Mouse (Mus musculus) liver (tissue): ENCODE data around the gene Dnajb12.
"Not testable (repeated sequence)": the region's sequence is repeated elsewhere in the genome, so short reads cannot be mapped to it uniquely, and the experiment has no call there.

ENCODE experiments used
- DNase-seq: peaks from one replicate; pipeline ENCODE4 v3.0.0-alpha.2; 2020; ENCODE audit warnings: mixed read lengths

The Dnajb12 gene

DNA sequence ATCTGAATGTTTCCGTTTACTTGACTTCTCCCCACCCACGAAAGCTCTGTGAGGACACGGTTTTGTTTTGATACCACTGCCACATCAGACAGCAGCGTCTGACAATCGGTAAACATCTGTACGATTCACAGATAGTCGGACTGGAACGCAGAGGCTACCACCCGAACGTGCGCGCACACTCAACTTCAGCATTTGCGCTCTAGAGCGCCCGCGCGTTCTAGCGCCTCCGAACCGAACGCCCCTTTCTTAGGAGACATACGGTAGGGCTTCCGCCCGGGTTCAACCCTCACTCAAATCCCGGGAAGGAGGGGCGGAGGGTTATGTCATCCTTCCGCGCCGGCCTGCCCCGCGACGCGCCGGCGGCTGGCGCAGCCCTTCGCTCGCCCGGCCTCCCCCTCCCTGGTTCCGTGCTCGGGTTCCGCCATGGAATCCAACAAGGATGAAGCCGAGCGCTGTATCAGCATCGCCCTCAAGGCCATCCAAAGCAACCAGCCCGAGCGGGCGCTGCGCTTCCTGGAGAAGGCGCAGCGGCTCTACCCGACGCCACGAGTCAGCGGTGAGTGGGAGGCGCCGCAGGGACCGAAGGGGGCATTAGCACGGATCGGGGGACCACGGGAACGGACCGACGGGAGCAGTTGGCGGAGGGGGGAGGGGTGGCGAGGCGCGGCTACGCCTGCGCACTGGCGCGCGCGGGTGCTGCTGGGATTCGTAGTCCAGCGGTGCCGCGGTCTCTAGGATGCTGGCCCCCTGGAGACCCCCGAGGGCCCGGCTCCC lies at the start of gene Dnajb12:
TSS of gene Dnajb12 (plus strand) at position 302 of the 774 bp plus-strand sequence.
- peak; percentile 94 for DNase-seq

DNA sequence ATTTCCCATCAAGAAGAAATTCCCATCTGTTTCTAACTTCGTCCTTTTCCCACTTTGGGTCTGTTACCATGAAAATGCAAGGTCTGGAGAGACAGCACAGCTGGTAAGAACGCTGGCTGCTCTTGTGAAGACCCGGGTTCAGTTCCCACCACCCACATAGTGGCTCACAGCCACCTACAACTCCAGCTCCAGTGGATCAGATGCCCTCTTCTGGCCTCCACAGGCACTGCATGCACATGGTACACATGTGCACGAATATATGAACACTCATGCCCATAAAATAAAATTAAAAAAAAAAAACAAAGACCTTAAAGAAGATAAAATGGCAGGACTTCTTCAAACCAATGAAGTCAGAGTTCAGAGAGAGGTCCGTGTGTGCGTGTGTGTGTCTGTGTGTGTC lies 49.5 kb upstream of the Dnajb12 start:
- DNase-seq: no peak

DNA sequence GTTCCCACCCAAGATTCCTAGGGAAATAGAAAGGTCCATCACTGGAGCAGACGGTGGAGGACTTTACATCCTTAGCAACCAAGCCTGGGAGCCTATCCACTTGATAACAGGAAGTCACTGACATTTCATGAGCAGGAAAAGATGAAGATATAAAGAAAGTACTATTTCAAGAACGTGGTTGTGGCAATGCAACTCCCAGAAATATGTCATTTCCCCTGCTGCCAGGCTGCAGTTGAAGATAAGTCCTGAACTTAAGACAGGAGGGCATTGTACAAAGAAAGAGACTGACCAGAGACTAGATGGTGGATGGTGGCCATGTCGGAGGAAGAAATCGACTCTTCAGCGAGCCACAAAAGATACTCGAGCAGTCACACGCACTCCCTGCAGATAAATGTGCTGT lies 47.4 kb upstream of the Dnajb12 start:
- no peak for DNase-seq

DNA sequence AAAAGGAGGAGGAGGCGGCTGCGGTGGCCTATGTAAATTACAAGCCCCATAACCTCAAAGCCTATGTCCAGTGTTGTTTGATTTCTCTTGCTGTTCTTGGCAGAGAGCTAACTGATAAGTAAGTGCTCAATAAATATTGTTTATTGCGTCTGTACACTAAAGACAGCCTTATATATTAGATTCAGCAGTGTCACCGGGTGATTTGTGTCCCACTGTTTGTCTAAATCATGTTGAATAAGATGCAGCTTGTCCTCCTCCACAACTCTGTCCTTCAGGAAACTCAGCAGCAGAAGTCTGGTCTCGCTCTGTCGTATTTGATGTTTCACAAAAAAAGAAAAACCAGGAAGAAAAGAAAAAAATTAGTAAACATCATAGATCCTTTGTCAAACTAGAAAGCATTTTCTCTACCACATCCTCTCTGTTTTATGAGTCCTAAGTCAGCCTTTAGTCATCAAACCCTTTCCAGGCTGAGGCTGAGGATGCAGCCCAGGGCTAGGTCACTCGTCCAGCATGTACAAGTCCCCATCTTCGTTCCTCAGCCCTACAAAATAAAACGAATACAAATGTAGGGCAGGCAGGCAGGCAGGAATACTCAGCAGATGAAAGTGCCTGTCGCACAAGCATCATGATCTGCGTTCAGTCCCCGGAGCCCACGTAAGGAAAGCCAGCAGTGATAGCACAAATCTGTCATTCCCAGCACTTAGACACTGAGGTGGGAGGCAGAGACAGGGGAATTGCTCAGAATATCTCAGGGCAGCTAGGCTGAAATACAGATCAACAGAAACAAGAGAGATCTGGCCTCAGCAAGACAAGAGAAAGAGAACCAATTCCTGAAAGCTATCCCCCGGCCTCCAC lies 43.8 kb upstream of the Dnajb12 start:
- DNase-seq: no peak

DNA sequence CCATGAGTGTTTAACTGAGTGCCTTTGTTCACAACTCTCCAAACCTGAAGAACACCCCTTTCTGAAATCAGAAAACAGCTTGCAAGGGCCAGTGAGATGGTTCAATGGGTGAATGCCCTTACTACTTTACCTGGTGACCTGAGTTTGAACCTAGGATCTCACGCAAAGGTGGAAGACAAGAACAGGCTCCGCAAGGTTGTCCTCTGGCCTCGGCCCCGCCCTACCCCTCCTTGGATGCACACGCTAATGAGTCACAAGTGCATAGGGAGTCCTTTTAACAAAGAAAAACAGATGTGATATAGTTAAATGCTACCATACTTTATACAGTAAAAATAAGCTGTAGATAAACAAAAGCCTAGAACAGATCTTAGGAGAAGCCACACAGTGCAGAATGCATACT lies 41.9 kb upstream of the Dnajb12 start:
- no peak for DNase-seq

DNA sequence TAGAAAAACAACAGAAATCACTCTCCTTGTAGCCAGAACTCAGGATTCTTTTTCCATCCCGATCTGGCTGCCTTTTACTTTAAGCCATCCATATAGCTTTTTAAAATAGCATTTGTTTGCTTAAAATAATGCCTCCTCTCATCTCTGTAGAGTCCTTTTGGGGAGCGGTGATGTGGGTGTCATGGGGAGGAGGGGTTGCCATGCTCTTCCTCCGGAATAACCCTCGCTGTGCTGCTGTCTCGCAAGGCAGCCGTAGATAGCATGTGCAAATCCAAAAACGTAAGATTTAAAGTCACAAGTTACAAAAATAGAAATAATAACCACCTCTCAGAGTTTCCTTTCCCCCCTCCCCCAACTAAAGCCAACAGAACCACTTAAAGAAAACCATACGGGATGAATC lies 37.9 kb upstream of the Dnajb12 start:
- DNase-seq: no peak

DNA sequence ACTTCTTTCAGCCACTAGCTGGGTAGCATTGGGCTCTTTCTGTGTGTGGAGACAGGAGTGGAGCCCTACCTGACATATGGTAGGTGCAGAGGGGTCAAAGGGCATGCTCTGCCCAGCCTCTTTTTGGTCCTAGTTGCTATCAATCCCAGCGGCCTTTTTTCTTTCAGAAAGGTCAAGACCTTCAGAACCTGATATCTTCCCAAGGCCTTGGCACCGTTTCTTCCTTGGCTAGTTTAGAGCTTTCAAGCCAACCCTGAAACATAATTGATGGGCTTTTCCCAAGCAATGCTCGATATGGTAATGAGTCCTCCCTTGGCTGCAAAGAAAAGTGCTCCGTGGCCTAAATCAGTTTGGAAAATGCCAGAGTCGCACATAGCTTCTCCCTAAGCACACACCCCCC lies 36.2 kb upstream of the Dnajb12 start:
- no peak for DNase-seq

DNA sequence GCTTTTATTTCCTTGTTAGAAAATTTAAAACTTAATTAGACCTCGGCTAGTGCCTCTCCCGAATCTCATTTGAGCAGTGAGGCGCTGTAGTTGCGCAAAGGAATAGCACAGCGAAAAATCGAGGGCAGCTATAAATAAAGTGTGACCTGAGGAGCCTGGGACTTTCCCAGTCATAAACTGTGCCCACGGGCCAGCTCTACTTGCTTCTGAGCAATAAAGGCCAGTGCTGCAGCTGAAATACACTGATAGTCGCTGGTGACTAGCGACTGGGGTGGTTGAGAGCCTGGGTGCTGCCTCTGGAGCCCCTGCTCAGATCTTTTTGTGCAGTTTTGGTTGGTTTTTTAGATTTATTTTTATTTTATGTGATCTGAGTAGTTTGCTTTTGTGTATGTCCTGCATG lies 34.7 kb upstream of the Dnajb12 start:
- no peak for DNase-seq

DNA sequence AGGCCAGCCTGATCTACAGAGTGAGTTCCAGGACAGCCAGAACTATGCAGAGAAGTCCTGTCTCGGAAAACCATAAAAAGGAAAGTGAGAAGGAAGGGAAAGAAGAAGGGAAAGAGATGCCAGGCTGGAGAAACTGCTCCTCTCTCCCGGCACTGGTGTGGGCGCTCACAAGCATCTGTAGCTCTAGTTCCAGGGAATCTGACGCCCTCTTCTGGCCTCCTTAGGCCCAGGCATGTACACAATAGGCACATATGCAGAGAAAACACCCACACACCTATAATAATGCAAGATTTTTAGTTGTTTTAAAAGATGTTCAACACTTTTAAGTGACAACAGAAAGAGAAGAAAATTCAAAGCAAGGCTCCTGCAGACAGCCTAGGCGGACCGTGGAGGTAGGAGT lies 32.9 kb upstream of the Dnajb12 start:
- DNase-seq: peak; percentile 15

DNA sequence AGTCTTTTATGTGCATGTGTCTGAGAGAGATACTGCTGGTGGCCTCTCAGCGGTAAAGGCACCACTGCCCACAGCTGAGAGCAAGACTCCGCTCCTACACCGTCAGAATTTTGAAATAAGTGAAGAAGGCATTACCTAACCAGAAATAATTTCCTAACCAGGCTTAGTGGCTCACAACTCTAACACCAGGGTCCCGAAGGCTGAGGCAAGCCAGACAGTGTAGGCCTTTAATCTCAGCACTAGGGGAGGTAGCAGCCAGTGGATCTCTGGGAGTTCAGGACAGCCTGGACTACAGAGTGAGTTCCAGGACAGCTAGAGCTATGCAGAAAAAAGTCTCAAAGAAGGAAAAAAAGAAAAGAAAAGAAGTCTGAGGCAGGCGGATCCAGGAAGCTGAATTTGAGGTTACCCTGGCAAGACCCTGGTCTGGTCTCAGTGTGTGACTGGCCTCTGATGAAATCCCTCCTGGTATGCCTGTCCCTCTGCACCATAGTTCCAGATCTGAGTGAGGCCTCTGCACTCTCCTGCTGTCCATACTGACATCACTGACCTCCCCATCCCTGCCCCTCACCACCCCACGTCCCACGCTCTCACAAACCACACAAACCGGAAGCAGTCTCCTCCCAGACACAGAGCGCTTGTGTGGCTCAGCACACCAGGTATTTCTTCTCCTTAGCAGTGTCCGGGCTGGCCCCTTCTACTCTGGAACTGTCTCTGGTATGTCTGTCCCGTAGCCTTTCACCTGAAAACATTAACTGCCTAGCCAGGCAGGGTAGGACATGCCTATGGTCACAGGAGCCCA lies 31.1 kb upstream of the Dnajb12 start:
- no peak for DNase-seq

DNA sequence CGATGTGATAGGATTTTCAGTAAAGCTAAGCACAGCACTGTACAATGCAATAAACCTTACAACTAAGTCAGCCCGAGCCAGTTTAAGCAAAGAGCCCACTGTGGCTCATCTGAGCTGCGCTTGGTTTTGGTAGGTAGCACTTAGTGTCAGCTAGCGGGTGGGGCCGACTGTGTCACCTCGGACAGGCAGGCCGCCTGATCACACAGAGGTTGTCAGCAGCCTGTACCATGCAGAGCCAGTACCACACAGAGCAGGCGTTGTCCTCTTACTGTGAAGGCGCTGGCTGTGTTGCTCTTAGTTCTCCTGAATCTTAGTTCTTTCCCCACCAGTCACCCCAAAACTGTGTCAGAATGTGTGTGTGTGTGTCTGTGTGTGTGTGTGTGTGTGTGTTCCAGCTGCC lies 30.4 kb upstream of the Dnajb12 start:
- DNase-seq: no peak

DNA sequence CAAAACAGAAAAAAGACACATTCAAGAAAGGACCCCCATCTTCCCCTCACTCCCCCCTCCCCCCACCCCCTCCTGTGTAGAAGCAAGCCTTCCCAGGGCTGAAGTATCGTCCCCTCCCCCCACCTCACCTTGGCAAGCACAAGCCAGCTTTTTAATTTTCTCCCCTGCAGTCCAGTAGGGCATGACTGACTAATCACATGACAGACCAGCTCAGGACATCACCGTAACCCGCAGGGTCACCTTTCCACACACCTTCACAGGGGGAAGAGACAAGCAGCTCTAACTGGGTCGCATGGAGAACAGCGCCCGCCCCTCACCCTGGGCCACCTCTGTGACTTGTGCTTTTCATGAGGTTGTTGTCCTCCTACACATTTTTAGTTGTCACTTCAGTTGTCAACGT lies 30.0 kb upstream of the Dnajb12 start:
- DNase-seq: no peak

DNA sequence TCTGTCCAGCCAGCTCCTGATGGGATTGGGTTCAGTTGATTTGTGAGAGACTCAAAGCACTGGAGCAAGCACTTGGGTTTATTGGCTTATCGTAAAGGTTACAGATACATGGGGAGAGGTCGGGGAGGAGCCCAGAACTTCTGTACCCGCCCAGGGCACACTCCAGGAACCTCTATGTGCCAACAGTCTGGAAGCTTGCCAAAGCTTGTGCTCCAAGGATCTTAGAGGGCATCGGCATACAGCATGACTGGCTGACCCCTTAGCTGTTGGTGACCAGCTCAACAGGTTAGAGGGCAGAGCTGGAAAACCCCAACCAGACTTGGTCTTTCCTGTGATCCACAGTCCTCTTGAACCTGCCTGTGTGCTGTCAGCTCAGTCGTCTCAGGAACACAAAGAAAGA lies 22.2 kb upstream of the Dnajb12 start:
- DNase-seq: no peak

DNA sequence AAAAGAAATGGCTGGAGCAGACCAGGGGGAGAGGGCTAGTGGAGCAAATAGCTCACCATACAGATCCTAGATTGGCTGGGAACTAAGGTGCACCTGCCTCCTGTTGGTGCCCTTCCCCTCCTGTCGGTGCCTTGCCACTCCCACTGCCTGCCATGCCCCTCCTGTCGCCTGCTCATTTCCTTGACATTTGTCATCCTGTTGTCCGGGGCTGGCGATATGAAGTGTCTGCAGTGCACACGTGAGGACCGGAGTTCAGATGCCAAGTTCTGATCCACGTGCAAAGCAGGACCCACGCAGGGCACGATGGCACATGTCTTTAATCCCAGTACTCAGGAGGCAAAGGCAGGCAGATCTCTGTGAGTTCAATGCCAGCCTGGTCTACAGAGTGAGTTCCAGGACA lies 18.7 kb upstream of the Dnajb12 start:
- no peak for DNase-seq

DNA sequence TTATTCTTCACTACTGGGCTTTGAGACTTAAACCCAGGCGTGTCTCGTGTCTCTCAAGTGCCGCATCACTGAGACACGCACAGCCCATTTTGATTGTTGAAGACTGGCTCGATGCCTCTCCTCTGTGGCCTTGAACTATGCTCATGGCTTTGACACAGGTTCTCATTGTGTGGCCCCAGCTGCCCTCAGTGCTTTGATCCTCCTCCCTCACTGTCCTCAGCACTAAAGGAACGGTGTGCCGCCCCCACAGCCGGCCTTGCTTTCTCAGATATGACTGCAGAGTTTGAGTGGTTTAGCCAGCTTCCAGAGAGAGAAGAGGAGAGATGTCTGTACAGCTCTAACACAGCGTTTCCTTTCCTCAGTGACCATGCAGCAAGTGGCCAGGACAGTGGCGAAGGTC lies 18.2 kb upstream of the Dnajb12 start:
- no peak for DNase-seq

DNA sequence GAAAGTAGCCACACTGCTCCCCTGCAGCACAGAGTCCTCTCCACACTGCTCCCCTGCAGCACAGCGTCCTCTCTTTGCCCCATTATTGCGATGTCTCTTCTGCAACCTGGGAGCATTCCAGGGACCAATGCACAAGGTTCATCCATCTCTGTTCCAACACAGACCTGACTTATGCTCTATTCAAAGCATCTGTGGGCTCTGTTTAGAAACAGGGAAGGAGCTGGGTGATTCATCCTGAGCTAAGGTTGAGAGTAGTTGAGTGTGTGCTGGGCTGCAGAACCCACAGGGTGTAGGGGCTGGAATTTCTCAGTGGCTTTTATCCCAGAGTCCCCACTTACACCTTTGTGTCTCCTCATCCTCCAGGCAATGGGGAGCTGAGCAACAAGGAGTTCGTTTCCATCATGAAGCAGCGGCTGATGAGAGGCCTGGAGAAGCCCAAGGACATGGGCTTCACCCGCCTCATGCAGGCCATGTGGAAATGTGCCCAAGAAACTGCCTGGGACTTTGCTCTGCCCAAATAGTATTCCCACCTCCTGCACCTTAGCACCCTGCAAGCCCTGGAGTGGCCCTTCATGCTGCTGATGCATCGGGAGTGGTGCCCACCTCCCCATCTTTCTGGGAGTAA lies 16.4 kb upstream of the Dnajb12 start:
- no peak for DNase-seq

DNA sequence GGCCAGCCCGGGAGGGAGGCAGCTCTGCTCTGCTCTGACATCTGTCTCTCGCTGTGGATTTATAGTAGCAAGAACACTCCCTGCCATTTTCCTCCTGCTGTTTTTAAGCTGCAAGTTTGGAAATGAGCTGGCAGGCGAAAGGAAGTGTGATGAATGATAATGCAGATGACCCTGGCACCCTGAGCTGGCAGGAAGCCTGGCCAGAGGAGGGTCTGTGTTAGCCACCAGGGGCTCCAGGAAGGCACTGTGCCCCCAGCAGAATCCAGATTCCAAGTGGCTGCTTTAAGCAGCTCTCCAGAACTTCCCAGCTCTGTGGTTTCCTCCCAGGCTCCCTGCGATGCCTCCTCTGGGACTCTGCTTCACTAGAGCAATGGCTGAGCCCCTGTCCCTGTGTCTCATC lies 15.7 kb upstream of the Dnajb12 start:
- peak; percentile 13 for DNase-seq

DNA sequence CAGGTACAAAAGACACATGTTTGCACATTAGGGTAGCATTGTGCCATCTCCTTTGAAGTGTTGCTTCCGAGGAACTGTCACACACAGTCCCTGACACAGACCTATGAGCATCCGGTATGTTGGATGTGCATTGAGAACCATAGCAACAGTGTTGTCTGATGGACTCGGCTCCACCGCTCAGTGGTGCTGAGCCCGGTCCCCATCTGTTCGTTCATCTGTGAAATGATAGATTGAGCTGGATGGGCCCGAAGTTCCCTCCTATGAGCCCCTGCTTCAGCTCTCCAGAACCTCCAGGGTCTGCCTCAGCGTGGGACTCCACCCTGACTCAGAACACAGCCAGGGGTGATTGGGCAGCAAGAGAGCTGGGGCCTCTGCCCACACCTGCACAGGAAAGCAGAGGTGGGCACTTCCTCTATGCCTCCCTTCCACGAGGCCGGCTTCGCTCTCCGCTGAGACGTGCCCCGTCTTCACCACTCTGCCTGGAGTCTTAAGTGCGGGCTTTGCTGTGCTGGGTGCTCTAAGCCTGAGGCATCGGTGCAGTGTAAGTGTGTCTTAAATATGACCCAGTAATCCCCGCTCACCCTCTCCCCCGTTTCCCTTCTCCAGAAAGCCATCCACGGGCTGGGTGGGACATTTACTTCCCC lies 15.0 kb upstream of the Dnajb12 start:
- no peak for DNase-seq

DNA sequence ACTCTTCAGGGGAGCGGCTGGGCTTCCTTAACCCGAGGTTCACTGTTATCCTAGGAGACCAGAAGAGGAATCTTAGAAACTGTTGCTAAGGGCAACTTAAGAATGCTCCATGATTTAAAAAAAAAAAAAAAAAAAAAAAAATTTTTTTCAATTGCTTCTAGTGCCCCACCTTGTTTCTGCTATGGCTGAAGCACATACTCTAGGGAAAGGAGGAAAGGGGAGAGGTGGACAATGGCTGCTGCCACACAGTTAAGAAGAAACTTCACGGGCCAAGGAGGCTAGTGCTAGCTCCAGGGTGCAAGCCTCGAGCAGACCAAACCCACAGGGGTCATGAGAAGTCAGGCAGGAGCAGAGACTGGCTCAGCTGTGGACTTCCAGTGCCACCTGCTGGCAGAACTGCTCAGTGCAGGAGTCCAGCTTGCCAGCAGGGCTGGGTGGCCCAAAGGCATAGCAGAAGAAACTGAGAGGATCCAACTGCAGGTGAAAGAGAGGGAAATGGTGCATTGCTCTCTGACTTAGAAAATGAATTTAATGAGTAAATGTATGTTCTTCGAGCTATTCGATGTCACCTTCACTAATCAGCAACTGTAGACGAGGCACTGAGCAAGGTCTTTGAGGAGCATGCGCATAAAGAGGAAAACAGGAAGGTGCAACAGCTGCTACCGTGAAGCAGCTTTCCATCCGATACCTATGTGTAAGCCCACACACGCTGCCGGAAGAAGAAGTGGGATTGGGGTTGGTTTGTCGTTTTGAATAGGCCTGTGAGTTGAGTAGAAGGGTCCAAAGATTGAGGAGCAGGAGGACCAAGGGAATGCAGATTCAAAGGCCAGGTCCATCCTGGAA lies 14.3 kb upstream of the Dnajb12 start:
- DNase-seq: peak; percentile 89

DNA sequence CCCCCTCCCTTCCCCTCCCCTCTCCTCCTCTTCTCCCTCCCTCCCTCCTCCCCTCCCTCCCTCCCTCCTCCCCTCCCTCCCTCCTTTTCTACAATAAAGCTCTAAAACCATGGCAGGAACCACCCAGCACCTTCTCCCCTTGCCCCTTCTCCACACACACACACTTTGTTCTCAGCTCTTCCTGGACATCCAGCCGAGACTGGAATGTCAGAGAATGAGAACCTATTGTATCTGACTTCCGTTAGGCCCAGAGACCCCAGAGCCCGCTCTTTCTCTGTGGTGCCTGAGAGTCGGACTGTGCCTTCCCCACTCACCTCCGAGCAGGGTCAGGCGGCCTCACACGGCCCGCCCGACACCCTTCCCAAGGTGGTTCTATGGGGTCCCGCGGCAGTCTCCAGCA lies 11.1 kb upstream of the Dnajb12 start:
- no peak for DNase-seq

DNA sequence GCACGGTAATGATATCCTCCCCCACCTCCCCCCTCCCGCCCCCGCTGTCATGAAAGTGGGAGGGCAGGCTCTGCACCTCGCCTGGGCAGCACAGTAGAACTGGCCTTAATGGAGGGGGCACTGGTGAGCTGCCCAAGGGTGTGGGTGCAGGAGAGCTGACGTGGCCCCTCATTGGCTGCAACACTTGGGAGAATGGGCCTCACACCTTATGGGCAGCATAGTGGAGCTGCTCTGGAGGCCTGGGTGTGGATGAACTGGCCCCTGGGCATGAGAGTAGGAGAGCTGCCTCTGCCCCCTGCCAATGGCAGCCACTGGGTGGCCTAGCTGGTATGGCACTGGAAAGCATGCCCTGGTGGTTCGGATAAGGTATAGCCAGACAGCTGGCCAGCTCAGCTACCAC lies 9.3 kb upstream of the Dnajb12 start:
- no peak for DNase-seq

DNA sequence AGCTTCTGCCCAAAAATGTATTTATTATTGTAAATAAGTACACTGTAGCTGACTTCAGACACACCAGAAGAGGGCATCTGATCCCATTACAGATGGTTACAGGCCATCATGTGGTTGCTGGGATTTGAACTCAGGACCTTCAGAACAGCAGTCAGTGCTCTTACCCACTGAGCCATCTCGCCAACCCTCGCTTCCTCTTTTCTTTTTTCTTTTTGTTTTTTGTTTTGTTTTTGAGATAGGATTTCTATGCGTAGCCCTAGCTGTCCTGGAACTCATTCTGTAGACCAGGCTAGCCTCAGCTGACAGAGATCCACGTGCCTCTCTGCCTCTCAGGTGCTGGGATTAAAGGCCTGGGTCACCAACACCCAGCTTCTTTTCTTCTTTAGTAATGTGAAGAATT lies 6.7 kb upstream of the Dnajb12 start:
- not testable (repeated sequence) for DNase-seq
